Mouse (Mus musculus): ENCODE results near the gene Leap2. TPM values are rescaled to one million over a fixed set of nuclear protein-coding genes. Genes with fewer than 3 reads are reported as not detected.
A peak's percentile ranks its signal among the peaks of the same experiment; 100 is the strongest.

Leap2 gene
- polyA plus RNA-seq, 1 experiment, result not detected

GRCm38 (mm10) chr11:53446183-53446582, 23.2 kb upstream of the Leap2 start:
- TF ChIP-seq CTCF (IDR thresholded peaks at IDR 0.05; ENCODE audit: extremely low read depth, insufficient read depth, low read length), result no peak
- TF ChIP-seq POLR2A (IDR thresholded peaks at IDR 0.05; ENCODE audit: extremely low read depth, insufficient read depth, low read length), result no peak
- Histone ChIP-seq H3K4me3 (ENCODE audit: insufficient read depth, low read length) (no peak overlapping the region), H3K27ac (ENCODE audit: insufficient read depth, low read length) (no peak overlapping the region), H3K4me1 (ENCODE audit: control insufficient read depth, insufficient read depth, low read length) (no peaks in the 10 kb centered on the region)

DNA sequence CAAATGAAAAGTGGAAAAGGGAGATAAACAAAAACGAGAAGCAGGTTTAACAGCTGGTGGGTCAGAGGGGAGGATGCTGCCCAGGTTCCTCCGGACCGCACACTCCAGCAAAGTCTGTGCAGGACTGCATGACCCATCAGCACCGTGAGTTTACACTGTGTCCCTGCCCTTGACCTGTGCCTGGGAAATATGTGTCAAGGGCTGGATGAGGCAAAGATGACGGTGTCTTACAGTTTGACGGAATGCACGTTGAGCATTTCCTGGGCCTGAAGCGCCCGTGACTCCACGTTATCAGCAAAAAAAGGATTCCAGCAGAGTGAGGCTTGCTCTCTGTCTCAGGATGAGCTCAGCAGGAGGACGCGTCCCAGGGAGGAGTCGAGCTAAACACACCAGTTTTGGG, 22.6 kb upstream of the Leap2 start:
- TF ChIP-seq POLR2A (IDR thresholded peaks at IDR 0.05; ENCODE audit: extremely low read depth, insufficient read depth, low read length) (no peak), CTCF (IDR thresholded peaks at IDR 0.05; ENCODE audit: extremely low read depth, insufficient read depth, low read length) (no peak)
- Histone ChIP-seq H3K27ac (ENCODE audit: insufficient read depth, low read length) (no peak overlapping the region), H3K4me1 (ENCODE audit: control insufficient read depth, insufficient read depth, low read length) (no peaks in the 10 kb centered on the region), H3K4me3 (ENCODE audit: insufficient read depth, low read length) (no peak overlapping the region)

- Histone ChIP-seq H3K27ac (ENCODE audit: insufficient read depth, low read length) (no peak overlapping the region), H3K4me1 (ENCODE audit: control insufficient read depth, insufficient read depth, low read length) (no peaks in the 10 kb centered on the region), H3K4me3 (ENCODE audit: insufficient read depth, low read length) (no peak overlapping the region)
- TF ChIP-seq POLR2A (IDR thresholded peaks at IDR 0.05; ENCODE audit: extremely low read depth, insufficient read depth, low read length) (no peak), CTCF (IDR thresholded peaks at IDR 0.05; ENCODE audit: extremely low read depth, insufficient read depth, low read length) (peak; percentile 43)
These were observed 20.9 kb upstream of the Leap2 start for GRCm38 (mm10) chr11:53443861-53444260.

DNA sequence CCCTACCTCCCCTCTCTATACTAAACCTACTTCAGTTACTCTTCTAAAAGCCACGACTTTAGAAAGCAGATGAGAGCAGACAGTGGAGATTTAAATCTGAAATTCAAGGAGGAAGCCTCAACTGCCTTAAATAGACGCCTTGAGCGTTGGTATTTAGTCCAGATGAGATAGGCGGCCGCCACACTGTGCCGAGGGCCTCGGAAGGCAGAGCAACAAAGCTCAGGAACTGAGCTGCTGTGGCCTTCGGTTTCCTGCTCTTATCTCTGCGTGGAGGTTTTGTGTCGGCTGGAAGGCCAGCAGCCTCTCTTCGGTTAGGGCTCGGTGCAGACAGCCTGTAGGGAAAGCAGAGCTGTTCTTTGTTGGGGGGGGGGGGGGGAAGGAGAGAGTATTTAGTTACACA, 19.0 kb upstream of the Leap2 start:
- Histone ChIP-seq H3K27ac (ENCODE audit: insufficient read depth, low read length) (no peak overlapping the region), H3K4me3 (ENCODE audit: insufficient read depth, low read length) (no peak overlapping the region), H3K4me1 (ENCODE audit: control insufficient read depth, insufficient read depth, low read length) (no peaks in the 10 kb centered on the region)
- TF ChIP-seq POLR2A (IDR thresholded peaks at IDR 0.05; ENCODE audit: extremely low read depth, insufficient read depth, low read length) (no peak), CTCF (IDR thresholded peaks at IDR 0.05; ENCODE audit: extremely low read depth, insufficient read depth, low read length) (no peak)

- Histone ChIP-seq H3K4me3 (ENCODE audit: insufficient read depth, low read length) (no peak overlapping the region), H3K27ac (ENCODE audit: insufficient read depth, low read length) (no peak overlapping the region), H3K4me1 (ENCODE audit: control insufficient read depth, insufficient read depth, low read length) (peaks cover 3% of the 10 kb centered on the region)
- TF ChIP-seq CTCF (IDR thresholded peaks at IDR 0.05; ENCODE audit: extremely low read depth, insufficient read depth, low read length) (no peak), POLR2A (IDR thresholded peaks at IDR 0.05; ENCODE audit: extremely low read depth, insufficient read depth, low read length) (no peak)
These were observed 13.4 kb upstream of the Leap2 start for GRCm38 (mm10) chr11:53436338-53436737.

GRCm38 (mm10) chr11:53435504-53435903, 12.5 kb upstream of the Leap2 start:
- no peak for TF ChIP-seq POLR2A (IDR thresholded peaks at IDR 0.05; ENCODE audit: extremely low read depth, insufficient read depth, low read length)
- TF ChIP-seq CTCF (IDR thresholded peaks at IDR 0.05; ENCODE audit: extremely low read depth, insufficient read depth, low read length), result no peak
- no peak overlapping the region for H3K27ac ChIP-seq (ENCODE audit: insufficient read depth, low read length)
- peaks cover 4% of the 10 kb centered on the region for H3K4me1 ChIP-seq (ENCODE audit: control insufficient read depth, insufficient read depth, low read length)
- no peak overlapping the region for H3K4me3 ChIP-seq (ENCODE audit: insufficient read depth, low read length)

DNA sequence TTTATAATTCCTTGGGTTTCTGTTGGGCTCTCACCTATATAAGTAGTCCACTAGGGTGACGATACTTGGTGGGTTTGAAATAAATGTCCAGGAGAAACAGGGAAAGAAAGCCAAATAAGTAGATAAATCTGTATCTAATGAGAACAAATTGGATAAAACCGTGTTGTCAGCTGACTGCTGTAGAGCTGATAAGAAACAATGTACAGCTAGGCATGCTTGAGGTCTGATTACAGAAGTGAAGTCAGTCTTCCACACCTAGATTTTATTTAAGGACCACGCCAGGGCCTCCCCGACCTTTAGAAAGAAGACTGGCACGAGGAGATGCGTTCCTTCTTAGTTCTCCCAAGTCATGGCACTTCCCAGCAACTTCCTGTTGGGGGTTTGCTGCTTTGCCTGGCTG, 10.1 kb upstream of the Leap2 start:
- TF ChIP-seq POLR2A (IDR thresholded peaks at IDR 0.05; ENCODE audit: extremely low read depth, insufficient read depth, low read length) (no peak), CTCF (IDR thresholded peaks at IDR 0.05; ENCODE audit: extremely low read depth, insufficient read depth, low read length) (no peak)
- Histone ChIP-seq H3K4me1 (ENCODE audit: control insufficient read depth, insufficient read depth, low read length) (peaks cover 5% of the 10 kb centered on the region), H3K27ac (ENCODE audit: insufficient read depth, low read length) (no peak overlapping the region), H3K4me3 (ENCODE audit: insufficient read depth, low read length) (no peak overlapping the region)

DNA sequence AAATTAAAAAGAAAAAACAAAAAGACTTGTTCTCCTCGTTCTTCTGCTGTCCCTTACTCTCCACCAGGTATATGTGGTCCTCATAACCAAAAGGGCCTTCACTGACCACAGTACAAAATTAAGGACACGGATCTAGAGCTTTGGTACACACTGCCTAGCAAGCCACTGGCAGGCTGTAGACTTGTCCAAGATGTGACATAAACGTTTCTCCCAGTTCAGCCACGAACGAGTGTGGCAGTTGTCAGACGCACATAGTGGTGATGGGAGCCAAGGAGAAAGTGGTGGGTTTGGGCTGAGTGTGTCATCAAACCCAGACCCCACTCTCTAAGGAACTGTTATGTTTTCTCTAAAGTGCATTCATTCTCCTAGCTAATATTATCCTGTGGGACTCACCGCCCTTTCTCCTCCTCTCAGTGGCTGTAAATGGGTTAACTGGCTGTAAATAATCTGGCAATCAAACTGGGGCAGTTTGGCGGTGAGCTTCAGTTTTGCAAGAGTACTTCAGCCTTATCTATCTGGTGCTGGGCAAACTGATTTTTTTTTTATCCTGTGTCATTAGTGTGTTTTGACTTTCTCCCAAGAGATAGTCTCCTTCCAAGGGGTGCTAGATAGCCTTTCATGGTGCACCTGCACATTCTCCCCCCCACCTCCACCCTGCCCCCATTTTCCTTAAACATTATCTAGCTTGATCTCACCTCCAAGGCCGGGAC, 8.5 kb upstream of the Leap2 start:
- Histone ChIP-seq H3K4me3 (ENCODE audit: insufficient read depth, low read length) (peak overlapping the region; percentile 74), H3K4me1 (ENCODE audit: control insufficient read depth, insufficient read depth, low read length) (peaks cover 5% of the 10 kb centered on the region), H3K27ac (ENCODE audit: insufficient read depth, low read length) (peak overlapping the region; percentile 86)
- TF ChIP-seq CTCF (IDR thresholded peaks at IDR 0.05; ENCODE audit: extremely low read depth, insufficient read depth, low read length) (no peak), POLR2A (IDR thresholded peaks at IDR 0.05; ENCODE audit: extremely low read depth, insufficient read depth, low read length) (no peak)

- peak within 1 kb of the TSS; percentile 86 for H3K27ac ChIP-seq (ENCODE audit: insufficient read depth, low read length)
- TF ChIP-seq POLR2A (IDR thresholded peaks at IDR 0.05; ENCODE audit: extremely low read depth, insufficient read depth, low read length), result peak; percentile 84
- TF ChIP-seq CTCF (IDR thresholded peaks at IDR 0.05; ENCODE audit: extremely low read depth, insufficient read depth, low read length), result no peak
- peak within 1 kb of the TSS; percentile 74 for H3K4me3 ChIP-seq (ENCODE audit: insufficient read depth, low read length)
- peaks cover 5% of the 10 kb centered on the region for H3K4me1 ChIP-seq (ENCODE audit: control insufficient read depth, insufficient read depth, low read length)
These were observed 7.8 kb upstream of the Leap2 start, which contains the start of the genes Uqcrq and Gdf9 for GRCm38 (mm10) chr11:53430670-53431346. Gene Uqcrq, minus strand, starts transcription at chr11:53430831. Gene Gdf9, plus strand, starts transcription at chr11:53431023.

DNA sequence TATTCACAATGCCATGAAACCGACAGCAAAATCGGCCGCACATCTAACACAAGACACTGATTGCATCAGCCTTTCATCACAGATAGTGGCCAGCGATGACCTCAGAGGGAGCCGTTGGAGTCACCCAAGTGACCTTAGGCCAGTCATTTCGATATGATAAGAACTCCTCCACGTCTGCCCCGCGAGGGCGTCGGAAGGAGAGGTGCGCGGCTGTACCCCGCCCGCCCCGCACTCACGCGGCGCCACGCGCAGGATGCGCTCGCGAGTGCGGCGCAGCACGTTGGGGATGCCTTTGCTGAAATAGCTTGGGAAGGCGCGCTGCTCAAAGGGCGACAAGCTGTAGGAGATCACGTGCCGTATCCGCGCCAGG, 7.3 kb upstream of the Leap2 start:
- Histone ChIP-seq H3K27ac (ENCODE audit: insufficient read depth, low read length) (peak overlapping the region; percentile 79), H3K4me3 (ENCODE audit: insufficient read depth, low read length) (peak overlapping the region; percentile 74), H3K4me1 (ENCODE audit: control insufficient read depth, insufficient read depth, low read length) (peaks cover 5% of the 10 kb centered on the region)
- TF ChIP-seq POLR2A (IDR thresholded peaks at IDR 0.05; ENCODE audit: extremely low read depth, insufficient read depth, low read length) (no peak), CTCF (IDR thresholded peaks at IDR 0.05; ENCODE audit: extremely low read depth, insufficient read depth, low read length) (no peak)
